Mouse (Mus musculus) stomach, postnatal 0 days (tissue): ENCODE measurements around the gene Sema3a. TPM values are rescaled to one million over a fixed set of nuclear protein-coding genes. Genes with fewer than 3 reads are reported as not detected.

Experiments
- ATAC-seq: fragments of 200-750 bp; cut with Nextera tagmentation; 2 replicates; pipeline ENCODE4 v1.8.0; 2017; ENCODE audit not compliant: low FRiP score, low TSS enrichment
- DNase-seq: peaks from one replicate; pipeline ENCODE4 v3.0.0-alpha.2; 2016; ENCODE audit warnings: low spot score
- H3K27ac ChIP-seq: fragments of 300-500 bp; sonication (generic); replicated peaks from 2 replicates; pipeline ENCODE4 v1.5.1; 2014; ENCODE audit warnings: mild to moderate bottlenecking, control low read depth
- H3K27me3 ChIP-seq: fragments of 300-500 bp; sonication (generic); 2 replicates; pipeline ENCODE4 v1.6.1; 2014; ENCODE audit warnings: low read length; ENCODE audit not compliant: control insufficient read depth, insufficient read depth
- H3K36me3 ChIP-seq: fragments of 300-500 bp; sonication (generic); 2 replicates; pipeline ENCODE4 v1.6.1; 2014; ENCODE audit warnings: low read length, mixed read lengths; ENCODE audit not compliant: control insufficient read depth, insufficient read depth
- H3K4me1 ChIP-seq: fragments of 300-500 bp; sonication (generic); replicated peaks from 2 replicates; pipeline ENCODE4 v1.6.1; 2014; ENCODE audit warnings: antibody characterized with exemption; ENCODE audit not compliant: control insufficient read depth, insufficient read depth
- H3K4me2 ChIP-seq: fragments of 300-500 bp; sonication (generic); replicated peaks from 2 replicates; pipeline ENCODE4 v1.6.1; 2014; ENCODE audit warnings: low read depth, mild to moderate bottlenecking, control low read depth, moderate library complexity
- H3K4me3 ChIP-seq: fragments of 300-500 bp; sonication (generic); 2 replicates; pipeline ENCODE4 v1.5.1; 2014; ENCODE audit warnings: low read depth, low read length, control low read depth
- H3K9ac ChIP-seq: fragments of 300-500 bp; sonication (generic); 2 replicates; pipeline ENCODE4 v1.6.1; 2014; ENCODE audit warnings: mild to moderate bottlenecking, low read length, control low read depth, mixed read lengths
- H3K9me3 ChIP-seq: fragments of 300-500 bp; sonication (generic); 2 replicates; pipeline ENCODE4 v1.6.1; 2016; ENCODE audit warnings: low read length; ENCODE audit not compliant: control insufficient read depth
- CTCF ChIP-seq: IDR thresholded peaks from 2 replicates; pipeline ENCODE4 v1.5.1; 2016; ENCODE audit warnings: antibody characterized with exemption, low read depth, mild to moderate bottlenecking, moderate library complexity
- EP300 ChIP-seq: optimal IDR thresholded peaks from 2 replicates; pipeline ENCODE3; 2016; ENCODE audit warnings: antibody characterized with exemption
- whole genome bisulfite sequencing: fragments of 180-500 bp; shearing (Covaris S2); extraction: QIAGEN DNeasy Blood & Tissue Kit; methylation state at CpG from one replicate; pipeline ENCODE4 v1.1.7; 2014; 5-methylcytosine and 5-hydroxymethylcytosine counted together
- polyA plus RNA-seq: library from polyadenylated mRNA; unstranded; fragments of >200 nt; fragmentation: Nextera tagmentation; extraction: Ambion mirVana; gene quantifications from 2 replicates; pipeline ENCODE4 v1.2.1, GENCODE M21; 2015

The Sema3a gene
- polyA plus RNA-seq, 1 experiment from 2014 or later: 7.4 TPM

GRCm38 (mm10) chr5:13263087-13263486 lies 137.9 kb downstream of the Sema3a start:
- ATAC-seq (no peak), DNase-seq (no peak)
- 68% methylated on average over 2 of the region's 2 CpGs for WGBS
- no peak for TF ChIP-seq EP300
- no peak for TF ChIP-seq CTCF
- H3K4me3 ChIP-seq: no peak overlapping the region
- H3K4me2 ChIP-seq: no peak overlapping the region
- no peaks in the 10 kb centered on the region for H3K4me1 ChIP-seq
- no peaks in the 10 kb centered on the region for H3K27me3 ChIP-seq
- no peak overlapping the region for H3K9ac ChIP-seq
- H3K9me3 ChIP-seq: no peaks in the 10 kb centered on the region
- no peaks in the 10 kb centered on the region for H3K36me3 ChIP-seq
- no peak overlapping the region for H3K27ac ChIP-seq

GRCm38 (mm10) chr5:13263539-13263938 lies 138.3 kb downstream of the Sema3a start:
- H3K4me1 ChIP-seq: no peaks in the 10 kb centered on the region
- no peak overlapping the region for H3K4me3 ChIP-seq
- ATAC-seq (no peak), DNase-seq (no peak)
- H3K27me3 ChIP-seq: no peaks in the 10 kb centered on the region
- H3K9ac ChIP-seq: no peak overlapping the region
- no peaks in the 10 kb centered on the region for H3K9me3 ChIP-seq
- no peak for TF ChIP-seq EP300
- TF ChIP-seq CTCF: no peak
- no peaks in the 10 kb centered on the region for H3K36me3 ChIP-seq
- H3K27ac ChIP-seq: no peak overlapping the region
- no peak overlapping the region for H3K4me2 ChIP-seq
- 80% methylated on average over 3 of the region's 3 CpGs for WGBS

- Histone ChIP-seq H3K4me3 (no peak overlapping the region), H3K9me3 (no peaks in the 10 kb centered on the region), H3K4me1 (no peaks in the 10 kb centered on the region), H3K27me3 (no peaks in the 10 kb centered on the region), H3K36me3 (no peaks in the 10 kb centered on the region), H3K9ac (no peak overlapping the region), H3K27ac (no peak overlapping the region), H3K4me2 (no peak overlapping the region)
- no peak for TF ChIP-seq EP300
- no peak for TF ChIP-seq CTCF
- no peak for DNase-seq
- WGBS: 68% methylated on average over 4 of the region's 4 CpGs
- ATAC-seq: no peak
These were observed 187.5 kb downstream of the Sema3a start for GRCm38 (mm10) chr5:13312667-13313066.

GRCm38 (mm10) chr5:13313977-13314376 lies 188.8 kb downstream of the Sema3a start:
- 79% methylated on average over 6 of the region's 6 CpGs for WGBS
- Histone ChIP-seq H3K4me1 (no peaks in the 10 kb centered on the region), H3K36me3 (no peaks in the 10 kb centered on the region), H3K4me2 (no peak overlapping the region), H3K27ac (no peak overlapping the region), H3K27me3 (no peaks in the 10 kb centered on the region), H3K4me3 (no peak overlapping the region), H3K9ac (no peak overlapping the region), H3K9me3 (no peaks in the 10 kb centered on the region)
- no peak for TF ChIP-seq CTCF
- no peak for TF ChIP-seq EP300
- ATAC-seq: no peak
- DNase-seq: no peak

- no peak overlapping the region for H3K4me3 ChIP-seq
- no peaks in the 10 kb centered on the region for H3K4me1 ChIP-seq
- no peak overlapping the region for H3K4me2 ChIP-seq
- no peak overlapping the region for H3K9ac ChIP-seq
- DNase-seq (no peak), ATAC-seq (no peak)
- H3K27me3 ChIP-seq: no peaks in the 10 kb centered on the region
- WGBS: 60% methylated on average over 5 of the region's 5 CpGs
- TF ChIP-seq CTCF: no peak
- TF ChIP-seq EP300: no peak
- no peaks in the 10 kb centered on the region for H3K9me3 ChIP-seq
- no peaks in the 10 kb centered on the region for H3K36me3 ChIP-seq
- H3K27ac ChIP-seq: no peak overlapping the region
These were observed 193.7 kb downstream of the Sema3a start for GRCm38 (mm10) chr5:13318728-13319429.

- Histone ChIP-seq H3K4me3 (no peak overlapping the region), H3K9me3 (no peaks in the 10 kb centered on the region), H3K36me3 (no peaks in the 10 kb centered on the region), H3K4me2 (no peak overlapping the region), H3K4me1 (no peaks in the 10 kb centered on the region), H3K27me3 (no peaks in the 10 kb centered on the region), H3K27ac (no peak overlapping the region), H3K9ac (no peak overlapping the region)
- DNase-seq (no peak), ATAC-seq (no peak)
- TF ChIP-seq CTCF (no peak), EP300 (no peak)
- WGBS: 73% methylated on average over 3 of the region's 3 CpGs
These were observed 194.9 kb downstream of the Sema3a start for GRCm38 (mm10) chr5:13320138-13320537.
